Mouse (Mus musculus) splenic B cell, adult 2 months (primary cell): Measurements from ENCODE around the gene Trpm4.
A peak's percentile ranks its signal among the peaks of the same experiment; 100 is the strongest.

ENCODE experiments used
- DNase-seq: peaks from one replicate; pipeline ENCODE4 v3.0.0-alpha.2; 2011; ENCODE audit warnings: low read depth, low spot score
- H3K27me3 ChIP-seq: 2 replicates; pipeline ENCODE4 v1.6.1; 2012; ENCODE audit warnings: mild to moderate bottlenecking, low read length, moderate library complexity, mixed read lengths; ENCODE audit not compliant: control insufficient read depth, poor library complexity, insufficient read depth, severe bottlenecking
- H3K36me3 ChIP-seq: 2 replicates; pipeline ENCODE4 v1.6.1; 2012; ENCODE audit warnings: mild to moderate bottlenecking, low read length, moderate library complexity, mixed read lengths; ENCODE audit not compliant: control insufficient read depth, poor library complexity, insufficient read depth, severe bottlenecking

Gene Trpm4

GRCm38 (mm10) chr7:45337469-45337868 lies 3.9 kb upstream of the Trpm4 start:
- DNase-seq: no peak
- Histone ChIP-seq H3K27me3 (no peaks in the 10 kb centered on the region), H3K36me3 (no peaks in the 10 kb centered on the region)

GRCm38 (mm10) chr7:45336319-45336718 lies 2.7 kb upstream of the Trpm4 start:
- no peaks in the 10 kb centered on the region for H3K27me3 ChIP-seq
- DNase-seq: no peak
- H3K36me3 ChIP-seq: no peaks in the 10 kb centered on the region

- no peak for DNase-seq
- Histone ChIP-seq H3K27me3 (no peaks in the 10 kb centered on the region), H3K36me3 (no peaks in the 10 kb centered on the region)
Measured at GRCm38 (mm10) chr7:45335056-45335455, 1.5 kb upstream of the Trpm4 start, which contains the start of gene Hrc. Gene Hrc, plus strand, starts transcription at chr7:45335290.

GRCm38 (mm10) chr7:45334605-45335004 lies 1.0 kb upstream of the Trpm4 start:
- H3K27me3 ChIP-seq: no peaks in the 10 kb centered on the region
- DNase-seq: no peak
- no peaks in the 10 kb centered on the region for H3K36me3 ChIP-seq

GRCm38 (mm10) chr7:45332685-45333425 lies 725 bp downstream of the Trpm4 start:
- H3K27me3 ChIP-seq: no peaks in the 10 kb centered on the region
- peak; percentile 49 for DNase-seq
- H3K36me3 ChIP-seq: no peaks in the 10 kb centered on the region

- Histone ChIP-seq H3K27me3 (no peaks in the 10 kb centered on the region), H3K36me3 (no peaks in the 10 kb centered on the region)
- no peak for DNase-seq
Measured at GRCm38 (mm10) chr7:45331502-45331901, 2.1 kb downstream of the Trpm4 start.

GRCm38 (mm10) chr7:45328841-45329475 lies 4.6 kb downstream of the Trpm4 start:
- DNase-seq: no peak
- H3K27me3 ChIP-seq: no peaks in the 10 kb centered on the region
- no peaks in the 10 kb centered on the region for H3K36me3 ChIP-seq

GRCm38 (mm10) chr7:45325800-45326199 lies 7.8 kb downstream of the Trpm4 start:
- Histone ChIP-seq H3K36me3 (no peaks in the 10 kb centered on the region), H3K27me3 (no peaks in the 10 kb centered on the region)
- DNase-seq: no peak

GRCm38 (mm10) chr7:45323069-45323468 lies 10.5 kb downstream of the Trpm4 start:
- no peaks in the 10 kb centered on the region for H3K27me3 ChIP-seq
- no peaks in the 10 kb centered on the region for H3K36me3 ChIP-seq
- no peak for DNase-seq

GRCm38 (mm10) chr7:45322245-45322644 lies 11.3 kb downstream of the Trpm4 start:
- DNase-seq: no peak
- H3K27me3 ChIP-seq: no peaks in the 10 kb centered on the region

GRCm38 (mm10) chr7:45316536-45316935 lies 17.0 kb downstream of the Trpm4 start:
- Histone ChIP-seq H3K27me3 (no peaks in the 10 kb centered on the region), H3K36me3 (no peaks in the 10 kb centered on the region)
- no peak for DNase-seq

More at GRCm38 (mm10) chr7:45322245-45322644, 11.3 kb downstream of the Trpm4 start:
- no peaks in the 10 kb centered on the region for H3K36me3 ChIP-seq

- H3K27me3 ChIP-seq: no peaks in the 10 kb centered on the region
- no peaks in the 10 kb centered on the region for H3K36me3 ChIP-seq
- DNase-seq: no peak
Measured at GRCm38 (mm10) chr7:45315182-45315701, 18.3 kb downstream of the Trpm4 start.

GRCm38 (mm10) chr7:45313495-45313894 lies 20.1 kb downstream of the Trpm4 start:
- DNase-seq: no peak
- no peaks in the 10 kb centered on the region for H3K27me3 ChIP-seq

GRCm38 (mm10) chr7:45312686-45313453 lies 20.7 kb downstream of the Trpm4 start:
- no peaks in the 10 kb centered on the region for H3K27me3 ChIP-seq
- no peak for DNase-seq
- H3K36me3 ChIP-seq: no peaks in the 10 kb centered on the region

More at GRCm38 (mm10) chr7:45313495-45313894, 20.1 kb downstream of the Trpm4 start:
- H3K36me3 ChIP-seq: no peaks in the 10 kb centered on the region

GRCm38 (mm10) chr7:45312023-45312422 lies 21.6 kb downstream of the Trpm4 start:
- no peak for DNase-seq
- Histone ChIP-seq H3K27me3 (no peaks in the 10 kb centered on the region), H3K36me3 (no peaks in the 10 kb centered on the region)
